Mouse (Mus musculus): ENCODE data around the gene Cdh22.

DNA sequence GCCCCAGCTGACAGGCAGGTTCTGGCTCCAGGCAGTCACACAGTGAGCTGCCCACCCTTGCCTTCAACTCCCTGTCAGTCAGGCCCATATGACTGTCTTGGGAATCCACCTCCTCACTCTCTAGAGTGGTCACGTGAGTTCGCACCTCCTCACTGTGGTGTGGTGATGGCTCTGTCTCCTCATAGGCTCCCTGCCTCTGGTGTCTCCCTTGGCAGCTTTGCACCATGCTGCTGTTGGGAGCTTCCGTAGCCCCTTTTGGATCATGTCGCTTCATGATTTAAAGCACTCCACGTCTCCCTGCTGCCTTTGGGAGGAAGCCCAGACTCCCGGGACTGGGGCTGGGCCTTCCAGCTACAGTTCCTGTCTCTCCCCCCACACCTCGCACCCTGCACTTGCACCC, 170.2 kb downstream of the Cdh22 start:
- TF ChIP-seq CTCF (IDR thresholded peaks at IDR 0.05; ENCODE audit: borderline replicate concordance, extremely low read depth, insufficient read depth, insufficient read length) (no peak), POLR2A (IDR thresholded peaks at IDR 0.05; ENCODE audit: borderline replicate concordance, extremely low read depth, insufficient read depth, insufficient read length, poor library complexity, severe bottlenecking) (no peak)

Measured in brain, embryonic 14.5 days (tissue).